Mouse (Mus musculus) layer of hippocampus, postnatal 36 days (tissue): Measurements from ENCODE around the gene Rapgef4. TPM values are rescaled to one million over a fixed set of nuclear protein-coding genes. Genes with fewer than 3 reads are reported as not detected.
A peak's percentile ranks its signal among the peaks of the same experiment; 100 is the strongest.

Experiments
- DNase-seq, 2 experiments: peaks; one replicate each; pipeline ENCODE4 v3.0.0; 2022
- total RNA-seq, 2 experiments: library from RNA; stranded (reverse); gene quantifications; 2 replicates each; pipeline ENCODE4 v1.2.3; 2021

The Rapgef4 gene
- total RNA-seq: 100 to 1,000 TPM; 339 to 358 TPM

GRCm38 (mm10) chr2:71980771-71981342, at the start of gene Rapgef4:
Gene Rapgef4 (plus strand): TSS chr2:71981240.
- DNase-seq: no peak

GRCm38 (mm10) chr2:71934046-71934445, 47.0 kb upstream of the Rapgef4 start:
- no peak for DNase-seq

GRCm38 (mm10) chr2:71936711-71937110, 44.3 kb upstream of the Rapgef4 start:
- DNase-seq: peak in 1 of 2 experiments; percentile 17

GRCm38 (mm10) chr2:71937649-71938308, 43.3 kb upstream of the Rapgef4 start:
- DNase-seq: no peak

GRCm38 (mm10) chr2:71938716-71939393, 42.2 kb upstream of the Rapgef4 start:
- DNase-seq: peak in 1 of 2 experiments; percentile 3

GRCm38 (mm10) chr2:71941005-71941720, 39.9 kb upstream of the Rapgef4 start:
- DNase-seq: no peak

GRCm38 (mm10) chr2:71941721-71942087, 39.3 kb upstream of the Rapgef4 start:
- no peak for DNase-seq

GRCm38 (mm10) chr2:71951212-71951611, 29.8 kb upstream of the Rapgef4 start:
- no peak for DNase-seq

- DNase-seq: peak; percentile 64 to 71
Observed at GRCm38 (mm10) chr2:71955637-71956036, 25.4 kb upstream of the Rapgef4 start.

GRCm38 (mm10) chr2:71956463-71956862, 24.6 kb upstream of the Rapgef4 start:
- DNase-seq: no peak

GRCm38 (mm10) chr2:71957951-71958350, 23.1 kb upstream of the Rapgef4 start:
- DNase-seq: no peak

GRCm38 (mm10) chr2:71958393-71958792, 22.6 kb upstream of the Rapgef4 start:
- DNase-seq: no peak

GRCm38 (mm10) chr2:71964216-71964615, 16.8 kb upstream of the Rapgef4 start:
- DNase-seq: no peak

- no peak for DNase-seq
Observed at GRCm38 (mm10) chr2:71965476-71965875, 15.6 kb upstream of the Rapgef4 start.

GRCm38 (mm10) chr2:71966737-71967136, 14.3 kb upstream of the Rapgef4 start:
- no peak for DNase-seq

GRCm38 (mm10) chr2:71967855-71968254, 13.2 kb upstream of the Rapgef4 start:
- DNase-seq: no peak

GRCm38 (mm10) chr2:71973646-71974045, 7.4 kb upstream of the Rapgef4 start:
- DNase-seq: no peak

GRCm38 (mm10) chr2:71974143-71974846, 6.7 kb upstream of the Rapgef4 start:
- no peak for DNase-seq

GRCm38 (mm10) chr2:71979981-71980380, 1.1 kb upstream of the Rapgef4 start:
- DNase-seq: no peak

- DNase-seq: no peak
Observed at GRCm38 (mm10) chr2:71981343-71981851, 357 bp downstream of the Rapgef4 start.

GRCm38 (mm10) chr2:71981896-71982295, 856 bp downstream of the Rapgef4 start:
- no peak for DNase-seq
